Mouse (Mus musculus) monocyte, adult 2 months (primary cell): ENCODE results near the gene C1ra.
"Not testable (repeated sequence)": the region's sequence is repeated elsewhere in the genome, so short reads cannot be mapped to it uniquely, and the experiment has no call there.

Source experiments
- DNase-seq, 2 experiments: peaks; one replicate each; pipeline ENCODE4 v3.0.0; 2022; ENCODE audit warnings: low spot score in 2 of 2, low read depth in 1 of 2

C1ra gene

GRCm38 (mm10) chr6:124484851-124485250 is 27.4 kb upstream of the C1ra start:
- DNase-seq = no peak

- DNase-seq = no peak
These were observed 26.6 kb upstream of the C1ra start for GRCm38 (mm10) chr6:124485414-124486144.

GRCm38 (mm10) chr6:124487509-124487908 is 24.7 kb upstream of the C1ra start:
- no peak for DNase-seq

- DNase-seq = no peak
These were observed 23.3 kb upstream of the C1ra start for GRCm38 (mm10) chr6:124488952-124489351.

GRCm38 (mm10) chr6:124491427-124491826 is 20.8 kb upstream of the C1ra start:
- DNase-seq = no peak

GRCm38 (mm10) chr6:124492842-124493561 is 19.2 kb upstream of the C1ra start, which contains the start of gene C1rl:
Gene C1rl (plus strand): TSS chr6:124493113.
- DNase-seq = peak; percentile 64 to 78

- DNase-seq = no peak
These were observed 18.3 kb upstream of the C1ra start for GRCm38 (mm10) chr6:124493886-124494285.

- no peak for DNase-seq
These were observed 16.2 kb upstream of the C1ra start for GRCm38 (mm10) chr6:124496054-124496453.

- DNase-seq = no peak
These were observed 12.2 kb upstream of the C1ra start for GRCm38 (mm10) chr6:124499914-124500566.

- no peak for DNase-seq
These were observed 10.7 kb upstream of the C1ra start for GRCm38 (mm10) chr6:124501473-124501872.

GRCm38 (mm10) chr6:124502021-124502420 is 10.2 kb upstream of the C1ra start:
- no peak for DNase-seq

- peak; percentile 42 to 48 for DNase-seq
These were observed 7.2 kb upstream of the C1ra start for GRCm38 (mm10) chr6:124505028-124505427.

GRCm38 (mm10) chr6:124506991-124507390 is 5.2 kb upstream of the C1ra start:
- DNase-seq = no peak

GRCm38 (mm10) chr6:124508292-124508691 is 3.9 kb upstream of the C1ra start:
- DNase-seq = no peak

GRCm38 (mm10) chr6:124509192-124509591 is 3.0 kb upstream of the C1ra start:
- DNase-seq = not testable (repeated sequence)

GRCm38 (mm10) chr6:124511936-124512335 is 269 bp upstream of the C1ra start:
- DNase-seq = no peak

GRCm38 (mm10) chr6:124517733-124518132 is 5.5 kb downstream of the C1ra start:
- DNase-seq = not testable (repeated sequence)

GRCm38 (mm10) chr6:124522082-124522481 is 9.9 kb downstream of the C1ra start:
- not testable (repeated sequence) for DNase-seq

GRCm38 (mm10) chr6:124527881-124528280 is 15.7 kb downstream of the C1ra start:
- no peak for DNase-seq

GRCm38 (mm10) chr6:124531077-124531476 is 18.9 kb downstream of the C1ra start:
- no peak for DNase-seq

- DNase-seq = not testable (repeated sequence)
These were observed 24.1 kb downstream of the C1ra start for GRCm38 (mm10) chr6:124536125-124536829.
